Mouse (Mus musculus): ENCODE measurements at regions not wholly inside any gene's neighbourhood (a gene's known extent, or its start where the extent isn't known, plus 50 kb on each side); places are given as distances from the start of the nearest gene placed in this dataset.

- no peaks in the 10 kb centered on the region for H3K36me3 ChIP-seq (ENCODE audit: control insufficient read depth, insufficient read depth, low read length)
- H3K27ac ChIP-seq (ENCODE audit: control insufficient read depth, insufficient read depth, low read depth, low read length), result no peak overlapping the region
- H3K4me1 ChIP-seq (ENCODE audit: control insufficient read depth, insufficient read depth, low read length), result no peaks in the 10 kb centered on the region
- H3K27me3 ChIP-seq (ENCODE audit: control insufficient read depth, insufficient read depth, low read length), result no peaks in the 10 kb centered on the region
- TF ChIP-seq POLR2A (IDR thresholded peaks at IDR 0.05; ENCODE audit: control insufficient read depth, low read depth, low read length), result no peak
- no peak for TF ChIP-seq CTCF (IDR thresholded peaks at IDR 0.05; ENCODE audit: control insufficient read depth, insufficient read depth, insufficient replicate concordance, low read depth, low read length)
- H3K4me3 ChIP-seq (ENCODE audit: control insufficient read depth, low read depth, low read length), result no peak overlapping the region
These were observed 84.5 kb upstream of the Mrps10 start for GRCm38 (mm10) chr17:47284236-47284635.

- H3K36me3 ChIP-seq (ENCODE audit: control insufficient read depth, insufficient read depth, low read length), result no peaks in the 10 kb centered on the region
- H3K27me3 ChIP-seq (ENCODE audit: control insufficient read depth, insufficient read depth, low read length), result no peaks in the 10 kb centered on the region
- no peak for TF ChIP-seq CTCF (IDR thresholded peaks at IDR 0.05; ENCODE audit: control insufficient read depth, insufficient read depth, insufficient replicate concordance, low read depth, low read length)
- TF ChIP-seq POLR2A (IDR thresholded peaks at IDR 0.05; ENCODE audit: control insufficient read depth, low read depth, low read length), result no peak
These were observed 85.5 kb upstream of the Mrps10 start for GRCm38 (mm10) chr17:47283158-47283557.

GRCm38 (mm10) chr17:47282476-47282875, 86.2 kb upstream of the Mrps10 start:
- Histone ChIP-seq H3K27ac (ENCODE audit: control insufficient read depth, insufficient read depth, low read depth, low read length) (no peak overlapping the region), H3K4me1 (ENCODE audit: control insufficient read depth, insufficient read depth, low read length) (no peaks in the 10 kb centered on the region; the same call in 1 of the 2 replicates), H3K27me3 (ENCODE audit: control insufficient read depth, insufficient read depth, low read length) (no peaks in the 10 kb centered on the region), H3K36me3 (ENCODE audit: control insufficient read depth, insufficient read depth, low read length) (no peaks in the 10 kb centered on the region), H3K4me3 (ENCODE audit: control insufficient read depth, low read depth, low read length) (no peak overlapping the region)
- TF ChIP-seq CTCF (IDR thresholded peaks at IDR 0.05; ENCODE audit: control insufficient read depth, insufficient read depth, insufficient replicate concordance, low read depth, low read length) (no peak), POLR2A (IDR thresholded peaks at IDR 0.05; ENCODE audit: control insufficient read depth, low read depth, low read length) (no peak)

More at GRCm38 (mm10) chr17:47283158-47283557, 85.5 kb upstream of the Mrps10 start:
- H3K4me3 ChIP-seq (ENCODE audit: control insufficient read depth, low read depth, low read length), result no peak overlapping the region
- no peaks in the 10 kb centered on the region for H3K4me1 ChIP-seq (ENCODE audit: control insufficient read depth, insufficient read depth, low read length)
- no peak overlapping the region for H3K27ac ChIP-seq (ENCODE audit: control insufficient read depth, insufficient read depth, low read depth, low read length)

- H3K27me3 ChIP-seq (ENCODE audit: control insufficient read depth, insufficient read depth, low read length), result no peaks in the 10 kb centered on the region
- H3K4me1 ChIP-seq (ENCODE audit: control insufficient read depth, insufficient read depth, low read length), result no peaks in the 10 kb centered on the region; the same call in 1 of the 2 replicates
- H3K36me3 ChIP-seq (ENCODE audit: control insufficient read depth, insufficient read depth, low read length), result no peaks in the 10 kb centered on the region
- H3K4me3 ChIP-seq (ENCODE audit: control insufficient read depth, low read depth, low read length), result no peak overlapping the region
- TF ChIP-seq POLR2A (IDR thresholded peaks at IDR 0.05; ENCODE audit: control insufficient read depth, low read depth, low read length), result no peak
- no peak for TF ChIP-seq CTCF (IDR thresholded peaks at IDR 0.05; ENCODE audit: control insufficient read depth, insufficient read depth, insufficient replicate concordance, low read depth, low read length)
- H3K27ac ChIP-seq (ENCODE audit: control insufficient read depth, insufficient read depth, low read depth, low read length), result no peak overlapping the region
These were observed 90.8 kb upstream of the Mrps10 start for GRCm38 (mm10) chr17:47277890-47278289.

- H3K4me3 ChIP-seq (ENCODE audit: control insufficient read depth, low read depth, low read length), result no peak overlapping the region
- no peaks in the 10 kb centered on the region for H3K27me3 ChIP-seq (ENCODE audit: control insufficient read depth, insufficient read depth, low read length)
- no peak for TF ChIP-seq CTCF (IDR thresholded peaks at IDR 0.05; ENCODE audit: control insufficient read depth, insufficient read depth, insufficient replicate concordance, low read depth, low read length)
- no peak overlapping the region for H3K27ac ChIP-seq (ENCODE audit: control insufficient read depth, insufficient read depth, low read depth, low read length)
- no peaks in the 10 kb centered on the region; the same call in 1 of the 2 replicates for H3K4me1 ChIP-seq (ENCODE audit: control insufficient read depth, insufficient read depth, low read length)
- H3K36me3 ChIP-seq (ENCODE audit: control insufficient read depth, insufficient read depth, low read length), result no peaks in the 10 kb centered on the region
These were observed 92.0 kb upstream of the Mrps10 start for GRCm38 (mm10) chr17:47276639-47277038.

GRCm38 (mm10) chr17:47275796-47276311, 92.8 kb upstream of the Mrps10 start:
- no peaks in the 10 kb centered on the region; the same call in 1 of the 2 replicates for H3K4me1 ChIP-seq (ENCODE audit: control insufficient read depth, insufficient read depth, low read length)
- H3K27ac ChIP-seq (ENCODE audit: control insufficient read depth, insufficient read depth, low read depth, low read length), result no peak overlapping the region
- no peak overlapping the region for H3K4me3 ChIP-seq (ENCODE audit: control insufficient read depth, low read depth, low read length)
- H3K27me3 ChIP-seq (ENCODE audit: control insufficient read depth, insufficient read depth, low read length), result no peaks in the 10 kb centered on the region
- TF ChIP-seq CTCF (IDR thresholded peaks at IDR 0.05; ENCODE audit: control insufficient read depth, insufficient read depth, insufficient replicate concordance, low read depth, low read length), result no peak
- no peak for TF ChIP-seq POLR2A (IDR thresholded peaks at IDR 0.05; ENCODE audit: control insufficient read depth, low read depth, low read length)
- no peaks in the 10 kb centered on the region for H3K36me3 ChIP-seq (ENCODE audit: control insufficient read depth, insufficient read depth, low read length)

GRCm38 (mm10) chr17:47273309-47273708, 95.4 kb upstream of the Mrps10 start:
- no peaks in the 10 kb centered on the region for H3K36me3 ChIP-seq (ENCODE audit: control insufficient read depth, insufficient read depth, low read length)
- H3K4me1 ChIP-seq (ENCODE audit: control insufficient read depth, insufficient read depth, low read length), result no peaks in the 10 kb centered on the region; the same call in 1 of the 2 replicates
- no peaks in the 10 kb centered on the region for H3K27me3 ChIP-seq (ENCODE audit: control insufficient read depth, insufficient read depth, low read length)
- no peak overlapping the region for H3K27ac ChIP-seq (ENCODE audit: control insufficient read depth, insufficient read depth, low read depth, low read length)
- H3K4me3 ChIP-seq (ENCODE audit: control insufficient read depth, low read depth, low read length), result no peak overlapping the region
- TF ChIP-seq CTCF (IDR thresholded peaks at IDR 0.05; ENCODE audit: control insufficient read depth, insufficient read depth, insufficient replicate concordance, low read depth, low read length) (no peak), POLR2A (IDR thresholded peaks at IDR 0.05; ENCODE audit: control insufficient read depth, low read depth, low read length) (no peak)

Measured in testis, adult 2 months (tissue).